Mouse (Mus musculus) forebrain, embryonic 11.5 days (tissue): ENCODE data around the gene Phc3. TPM values are rescaled to one million over a fixed set of nuclear protein-coding genes. Genes with fewer than 3 reads are reported as not detected.

Source experiments
- ATAC-seq: fragments of 200-750 bp; cut with Nextera tagmentation; replicated peaks from 2 replicates; pipeline ENCODE4 v1.8.0; 2017; ENCODE audit warnings: moderate TSS enrichment; ENCODE audit not compliant: low FRiP score
- DNase-seq: peaks from one replicate; pipeline ENCODE4 v3.0.0-alpha.2; 2017; ENCODE audit warnings: low spot score
- H3K27ac ChIP-seq: fragments of 300-500 bp; sonication (generic); 2 replicates; pipeline ENCODE4 v1.5.1; 2014; ENCODE audit warnings: low read depth, low read length
- H3K27me3 ChIP-seq: fragments of 300-500 bp; sonication (generic); 2 replicates; pipeline ENCODE4 v1.6.1; 2014; ENCODE audit warnings: mild to moderate bottlenecking, low read length, mixed read lengths; ENCODE audit not compliant: control insufficient read depth, insufficient read depth
- H3K36me3 ChIP-seq: fragments of 300-500 bp; sonication (generic); 2 replicates; pipeline ENCODE4 v1.6.1; 2014; ENCODE audit warnings: mild to moderate bottlenecking, low read length, moderate library complexity, mixed read lengths; ENCODE audit not compliant: control insufficient read depth, insufficient read depth
- H3K4me1 ChIP-seq: fragments of 300-500 bp; sonication (generic); replicated peaks from 2 replicates; pipeline ENCODE4 v1.6.1; 2014; ENCODE audit warnings: low read length, mixed read lengths; ENCODE audit not compliant: control insufficient read depth, insufficient read depth
- H3K4me2 ChIP-seq: fragments of 300-500 bp; sonication (generic); 2 replicates; pipeline ENCODE4 v1.6.1; 2014; ENCODE audit warnings: low read depth, mild to moderate bottlenecking, low read length, moderate library complexity, mixed read lengths; ENCODE audit not compliant: severe bottlenecking
- H3K4me3 ChIP-seq: fragments of 300-500 bp; sonication (generic); 2 replicates; pipeline ENCODE4 v1.5.1; 2014; ENCODE audit warnings: low read depth, low read length
- H3K9ac ChIP-seq: fragments of 300-500 bp; sonication (generic); 2 replicates; pipeline ENCODE4 v1.6.1; 2014; ENCODE audit warnings: low read length
- H3K9me3 ChIP-seq: fragments of 300-500 bp; sonication (generic); 2 replicates; pipeline ENCODE4 v1.6.1; 2016; ENCODE audit warnings: low read length, mixed read lengths; ENCODE audit not compliant: control insufficient read depth
- WGBS: fragments of 180-500 bp; shearing (Covaris S2); extraction: QIAGEN DNeasy Blood & Tissue Kit; methylation state at CpG from one replicate; pipeline ENCODE4 v1.1.7; 2014; 5-methylcytosine and 5-hydroxymethylcytosine counted together
- polyA plus RNA-seq: library from polyadenylated mRNA; unstranded; fragments of >200 nt; fragmentation: Nextera tagmentation; extraction: Ambion mirVana; gene quantifications from 2 replicates; pipeline ENCODE4 v1.2.1, GENCODE M21; 2014

The Phc3 gene
- 6.2 and 7.4 TPM in 2 replicates for polyA plus RNA-seq

GRCm38 (mm10) chr3:30969104-30969581, at the start of gene Phc3:
TSS of gene Phc3 (minus strand) at chr3:30969415.
- Histone ChIP-seq H3K9ac (peak within 1 kb of the TSS; percentile 87), H3K27me3 (no peaks in the 10 kb centered on the region), H3K9me3 (no peaks in the 10 kb centered on the region), H3K27ac (peak within 1 kb of the TSS; percentile 66; the same call in 1 of the 2 replicates), H3K4me3 (peak within 1 kb of the TSS; percentile 97), H3K4me1 (no peaks in the 10 kb centered on the region; the same call in 1 of the 2 replicates), H3K4me2 (peak within 1 kb of the TSS; percentile 76), H3K36me3 (peaks cover 2% of the 10 kb centered on the region; the same call in 1 of the 2 replicates)
- 1% methylated on average over 30 of the region's 34 CpGs for WGBS
- ATAC-seq (peak; percentile 92), DNase-seq (peak; percentile 99)

- 59% methylated on average over 4 of the region's 4 CpGs for WGBS
- no peak for ATAC-seq
These were observed 48.4 kb upstream of the Phc3 start for GRCm38 (mm10) chr3:31017652-31018051.

GRCm38 (mm10) chr3:31016594-31017196, 47.5 kb upstream of the Phc3 start:
- no peaks in the 10 kb centered on the region; the same call in 1 of the 2 replicates for H3K4me1 ChIP-seq
- 51% methylated on average over 9 of the region's 9 CpGs for WGBS
- no peak overlapping the region for H3K9ac ChIP-seq
- no peaks in the 10 kb centered on the region for H3K27me3 ChIP-seq
- ATAC-seq (no peak), DNase-seq (no peak)
- H3K36me3 ChIP-seq = no peaks in the 10 kb centered on the region
- H3K4me3 ChIP-seq = no peak overlapping the region
- no peak overlapping the region for H3K27ac ChIP-seq
- no peaks in the 10 kb centered on the region for H3K9me3 ChIP-seq
- H3K4me2 ChIP-seq = no peak overlapping the region

More at GRCm38 (mm10) chr3:31017652-31018051, 48.4 kb upstream of the Phc3 start:
- no peaks in the 10 kb centered on the region for H3K9me3 ChIP-seq
- H3K4me2 ChIP-seq = no peak overlapping the region
- no peak overlapping the region for H3K27ac ChIP-seq
- H3K4me3 ChIP-seq = no peak overlapping the region
- no peak overlapping the region for H3K9ac ChIP-seq
- no peaks in the 10 kb centered on the region; the same call in 1 of the 2 replicates for H3K4me1 ChIP-seq
- no peak for DNase-seq
- no peaks in the 10 kb centered on the region for H3K36me3 ChIP-seq
- no peaks in the 10 kb centered on the region for H3K27me3 ChIP-seq

- Histone ChIP-seq H3K27me3 (no peaks in the 10 kb centered on the region), H3K4me2 (no peak overlapping the region), H3K9ac (no peak overlapping the region), H3K27ac (no peak overlapping the region), H3K4me1 (no peaks in the 10 kb centered on the region; the same call in 1 of the 2 replicates), H3K9me3 (no peaks in the 10 kb centered on the region), H3K4me3 (no peak overlapping the region), H3K36me3 (no peaks in the 10 kb centered on the region)
- WGBS = 78% methylated on average over 10 of the region's 10 CpGs
- no peak for DNase-seq
- no peak for ATAC-seq
These were observed 46.6 kb upstream of the Phc3 start for GRCm38 (mm10) chr3:31015682-31016443.

- Histone ChIP-seq H3K9me3 (no peaks in the 10 kb centered on the region), H3K4me1 (no peaks in the 10 kb centered on the region; the same call in 1 of the 2 replicates), H3K9ac (no peak overlapping the region), H3K4me2 (no peak overlapping the region), H3K4me3 (no peak overlapping the region), H3K36me3 (no peaks in the 10 kb centered on the region), H3K27ac (no peak overlapping the region), H3K27me3 (no peaks in the 10 kb centered on the region)
- 94% methylated on average over 2 of the region's 2 CpGs for whole genome bisulfite sequencing
- ATAC-seq (no peak), DNase-seq (no peak)
These were observed 45.2 kb upstream of the Phc3 start for GRCm38 (mm10) chr3:31014374-31014773.

- Histone ChIP-seq H3K36me3 (no peaks in the 10 kb centered on the region), H3K4me1 (no peaks in the 10 kb centered on the region), H3K4me2 (no peak overlapping the region), H3K27ac (no peak overlapping the region), H3K9me3 (no peaks in the 10 kb centered on the region), H3K4me3 (no peak overlapping the region), H3K9ac (no peak overlapping the region), H3K27me3 (no peaks in the 10 kb centered on the region)
- WGBS = 73% methylated on average over 6 of the region's 6 CpGs
- DNase-seq (no peak), ATAC-seq (no peak)
These were observed 35.4 kb upstream of the Phc3 start for GRCm38 (mm10) chr3:31004320-31005209.

- DNase-seq = no peak
- Histone ChIP-seq H3K27me3 (no peaks in the 10 kb centered on the region), H3K36me3 (no peaks in the 10 kb centered on the region), H3K9me3 (no peaks in the 10 kb centered on the region), H3K4me2 (no peak overlapping the region), H3K27ac (no peak overlapping the region), H3K9ac (no peak overlapping the region), H3K4me1 (peaks cover 5% of the 10 kb centered on the region; the same call in 1 of the 2 replicates), H3K4me3 (no peak overlapping the region)
- ATAC-seq = no peak
- 52% methylated on average over 3 of the region's 3 CpGs for WGBS
These were observed 31.9 kb upstream of the Phc3 start for GRCm38 (mm10) chr3:31001048-31001676.

GRCm38 (mm10) chr3:31000018-31000407, 30.8 kb upstream of the Phc3 start:
- H3K4me2 ChIP-seq = no peak overlapping the region
- H3K36me3 ChIP-seq = no peaks in the 10 kb centered on the region
- no peaks in the 10 kb centered on the region for H3K27me3 ChIP-seq
- peaks cover 5% of the 10 kb centered on the region; the same call in 1 of the 2 replicates for H3K4me1 ChIP-seq
- no peak for ATAC-seq
- no peak overlapping the region for H3K4me3 ChIP-seq
- WGBS = 44% methylated on average over 4 of the region's 4 CpGs
- no peaks in the 10 kb centered on the region for H3K9me3 ChIP-seq
- no peak overlapping the region for H3K27ac ChIP-seq
- H3K9ac ChIP-seq = no peak overlapping the region; the same call in 1 of the 2 replicates
- DNase-seq = no peak
